Mouse (Mus musculus) CH12.LX (cell line): ENCODE measurements at regions not wholly inside any gene's neighbourhood (a gene's known extent, or its start where the extent isn't known, plus 50 kb on each side); places are given as distances from the start of the nearest gene placed in this dataset.

Experiments
- BHLHE40 ChIP-seq: IDR thresholded peaks from 2 replicates; pipeline ENCODE4 v1.6.1; 2011; ENCODE audit warnings: mild to moderate bottlenecking, low read depth, low read length, improper control_type of control experiment
- CTCF ChIP-seq, 2 experiments: IDR thresholded peaks in 1 of 2; conservative IDR thresholded peaks in 1 of 2; 2 replicates each; pipeline ENCODE4 v1.5.1; 2011 to 2012; ENCODE audit warnings: low read depth in 2 of 2, low read length in 2 of 2, improper control_type of control experiment in 1 of 2, inconsistent platforms in 1 of 2, mild to moderate bottlenecking in 1 of 2, moderate library complexity in 1 of 2
- ELF1 ChIP-seq: IDR thresholded peaks from 2 replicates; pipeline ENCODE4 v1.6.1; 2014; ENCODE audit warnings: low read depth, mild to moderate bottlenecking, inconsistent platforms, low read length, improper control_type of control experiment
- ETS1 ChIP-seq: conservative IDR thresholded peaks from 2 replicates; pipeline ENCODE4 v1.6.1; 2012; ENCODE audit warnings: low read depth, mild to moderate bottlenecking, inconsistent platforms, low read length, improper control_type of control experiment, moderate library complexity
- MAX ChIP-seq: IDR thresholded peaks from 2 replicates; pipeline ENCODE4 v1.6.1; 2011; ENCODE audit warnings: low read length, improper control_type of control experiment
- MXI1 ChIP-seq: IDR thresholded peaks from 2 replicates; pipeline ENCODE4 v1.6.1; 2011; ENCODE audit warnings: mild to moderate bottlenecking, low read depth, low read length, improper control_type of control experiment
- NELFE ChIP-seq: IDR thresholded peaks from 2 replicates; pipeline ENCODE4 v1.6.1; 2011; ENCODE audit warnings: low read depth, low read length, improper control_type of control experiment
- POLR2A ChIP-seq: IDR thresholded peaks from 2 replicates; pipeline ENCODE4 v1.6.1; 2011; ENCODE audit warnings: low read depth, mild to moderate bottlenecking, improper control_type of control experiment, low read length
- POLR2AphosphoS2 ChIP-seq: IDR thresholded peaks from 2 replicates; pipeline ENCODE4 v1.6.1; 2011; ENCODE audit warnings: low read depth, low read length, improper control_type of control experiment
- RAD21 ChIP-seq: IDR thresholded peaks from 2 replicates; pipeline ENCODE4 v1.6.1; 2011; ENCODE audit warnings: low read depth, mild to moderate bottlenecking, low read length, improper control_type of control experiment, moderate library complexity
- USF1 ChIP-seq: IDR thresholded peaks from 2 replicates; pipeline ENCODE4 v1.6.1; 2014; ENCODE audit warnings: low read depth, mild to moderate bottlenecking, inconsistent platforms, low read length, improper control_type of control experiment
- USF2 ChIP-seq: conservative IDR thresholded peaks from 2 replicates; pipeline ENCODE4 v1.6.1; 2011; ENCODE audit warnings: low read depth, low read length, improper control_type of control experiment
- ZKSCAN1 ChIP-seq: IDR thresholded peaks from 2 replicates; pipeline ENCODE4 v1.6.1; 2012; ENCODE audit warnings: low read depth, inconsistent platforms, low read length, improper control_type of control experiment, borderline replicate concordance
- ZMIZ1 ChIP-seq: IDR thresholded peaks from 2 replicates; pipeline ENCODE4 v1.6.1; 2012; ENCODE audit warnings: low read depth, mild to moderate bottlenecking, inconsistent platforms, low read length, improper control_type of control experiment

DNA sequence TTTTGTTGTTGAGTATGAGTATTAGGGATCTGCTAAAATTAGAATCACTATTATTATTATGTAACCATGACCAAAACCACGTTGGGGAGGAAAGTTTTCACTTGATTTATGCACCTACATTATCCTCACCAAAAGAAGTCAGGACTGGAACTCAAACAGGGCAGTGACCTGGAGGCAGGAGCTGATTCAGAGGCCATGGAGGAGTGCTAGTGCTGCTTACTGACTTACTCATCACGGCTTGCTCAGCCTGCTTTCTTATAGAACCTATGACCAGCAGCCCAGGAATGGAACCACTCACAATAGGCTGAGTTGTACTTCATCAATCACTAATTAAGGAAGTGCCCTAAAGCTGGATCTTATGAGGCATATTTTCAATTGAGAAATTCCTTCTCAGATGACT is 470.9 kb upstream of the Rgmb start:
- TF ChIP-seq POLR2A (no peak), CTCF (conservative IDR thresholded peaks at IDR 0.05 in 1 of 2, IDR thresholded peaks at IDR 0.05 in 1 of 2; ENCODE audit: low read depth in 2 of 2, low read length in 2 of 2) (no peak), MXI1 (no peak), ETS1 (no peak), BHLHE40 (no peak), MAX (no peak), RAD21 (no peak), ELF1 (no peak), ZKSCAN1 (no peak), POLR2AphosphoS2 (no peak), ZMIZ1 (no peak), USF2 (no peak), NELFE (no peak), USF1 (no peak)
